Mouse (Mus musculus) left cerebral cortex, adult 2 months (tissue): ENCODE measurements at regions not wholly inside any gene's neighbourhood (a gene's known extent, or its start where the extent isn't known, plus 50 kb on each side); places are given as distances from the start of the nearest gene placed in this dataset.

Experiments used
- DNase-seq, 2 experiments: peaks; one replicate each; pipeline ENCODE4 v3.0.0; 2021 to 2022; ENCODE audit warnings: low spot score in 2 of 2, mixed read lengths in 1 of 2; ENCODE audit errors: extremely low spot score in 1 of 2
- H3K27ac ChIP-seq: fragments of 200-600 bp; 2 replicates; pipeline ENCODE4 v1.8.1; 2022
- H3K4me3 ChIP-seq: fragments of 200-600 bp; 2 replicates; pipeline ENCODE4 v1.8.1; 2022
- CTCF ChIP-seq: fragments of 200-600 bp; IDR thresholded peaks from 2 replicates; pipeline ENCODE4 v1.8.1; 2022; ENCODE audit warnings: antibody characterized with exemption, mild to moderate bottlenecking, moderate library complexity
- intact Hi-C: fragments of 180-260 bp; cut with DNase I; formaldehyde crosslinking; loops from one replicate; pipeline ENCODE4 v1.15.1; 2025

DNA sequence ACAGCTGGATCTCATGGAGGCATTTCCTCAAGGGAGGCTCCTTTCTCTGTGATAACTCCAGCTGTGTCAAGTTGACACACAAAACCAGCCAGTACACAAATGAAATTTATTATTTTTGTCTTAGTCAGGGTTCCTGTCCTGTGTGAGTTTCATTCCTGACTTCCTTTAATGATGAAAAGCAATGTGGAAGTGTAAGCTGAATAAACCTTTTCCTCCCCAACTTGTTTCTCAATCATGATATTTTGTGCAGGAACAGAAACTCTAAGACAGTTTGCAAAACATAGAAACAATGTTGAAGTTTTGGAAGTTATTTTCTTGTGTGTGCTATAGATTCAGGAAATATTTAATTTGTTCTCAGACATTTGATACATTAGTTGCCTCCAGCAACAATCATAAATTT lies 526.9 kb downstream of the 1700017N19Rik start:
- no peak overlapping the region for H3K27ac ChIP-seq
- intact Hi-C loops = no loop called here
- no peak for TF ChIP-seq CTCF
- H3K4me3 ChIP-seq = no peak overlapping the region
- DNase-seq = no peak

DNA sequence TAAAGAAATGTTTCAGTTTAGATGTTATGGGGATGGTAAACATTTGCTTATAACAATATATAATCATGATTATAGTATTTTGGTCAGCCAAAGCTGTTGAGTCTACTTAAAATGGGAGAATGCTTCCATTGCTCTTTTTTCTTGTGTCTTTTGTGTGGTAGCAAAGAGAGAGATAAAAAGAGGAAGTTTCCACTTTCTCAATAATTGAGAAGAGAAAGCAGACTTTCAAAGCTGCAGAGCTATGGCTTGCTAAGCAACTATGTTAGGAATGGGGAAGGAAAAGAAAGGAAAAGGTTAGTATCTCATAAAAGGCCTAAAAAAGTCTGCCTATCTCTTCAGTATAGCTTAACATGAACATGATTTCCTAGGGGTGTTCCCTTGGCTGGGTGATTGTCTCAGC lies 529.9 kb downstream of the 1700017N19Rik start:
- no peak for DNase-seq
- H3K4me3 ChIP-seq = no peak overlapping the region
- no peak overlapping the region for H3K27ac ChIP-seq
- intact Hi-C loops = no loop called here
- TF ChIP-seq CTCF = no peak

DNA sequence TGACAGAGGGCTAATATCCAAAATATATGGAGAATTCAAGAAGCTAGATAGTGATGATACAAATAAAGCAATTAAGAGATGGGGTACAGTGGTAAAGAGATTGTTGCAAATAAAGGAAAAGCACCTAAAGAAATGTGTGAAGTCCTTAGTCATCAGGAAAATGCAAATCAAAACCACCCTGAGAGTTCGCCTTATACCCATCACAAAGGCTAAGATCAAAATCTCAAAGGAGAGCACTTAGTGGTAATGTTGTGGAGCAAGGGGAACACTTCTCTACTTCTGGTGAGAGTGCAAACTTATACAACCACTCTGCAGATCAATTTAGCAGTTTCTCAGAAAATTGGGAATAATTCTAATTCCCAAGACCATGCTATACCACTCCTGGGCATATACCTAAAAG lies 514.2 kb upstream of the Mgat4c start:
- no peak for DNase-seq
- TF ChIP-seq CTCF = no peak
- no peak overlapping the region for H3K4me3 ChIP-seq
- intact Hi-C loops = no loop called here
- no peak overlapping the region for H3K27ac ChIP-seq

DNA sequence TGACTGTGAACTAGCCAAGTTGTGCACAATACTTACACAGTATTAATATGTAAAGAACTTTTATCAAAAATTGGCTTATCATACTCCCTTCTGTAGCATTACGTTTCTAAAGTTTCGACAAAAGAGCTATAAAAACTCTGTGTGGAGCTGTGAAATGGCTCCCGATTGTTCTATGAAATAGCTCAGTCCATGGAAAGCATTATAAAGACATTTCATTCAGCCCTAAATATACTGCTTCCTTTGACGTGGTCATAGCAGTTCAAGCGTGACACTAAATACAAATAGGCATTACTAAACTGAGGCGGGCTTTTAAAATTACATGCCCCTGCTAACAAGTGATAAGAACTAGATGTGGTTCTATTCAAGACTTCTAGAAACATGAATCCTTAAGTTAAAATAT lies 509.5 kb upstream of the Mgat4c start:
- TF ChIP-seq CTCF = no peak
- DNase-seq = no peak
- intact Hi-C loops = no loop called here
- no peak overlapping the region for H3K27ac ChIP-seq
- no peak overlapping the region for H3K4me3 ChIP-seq

DNA sequence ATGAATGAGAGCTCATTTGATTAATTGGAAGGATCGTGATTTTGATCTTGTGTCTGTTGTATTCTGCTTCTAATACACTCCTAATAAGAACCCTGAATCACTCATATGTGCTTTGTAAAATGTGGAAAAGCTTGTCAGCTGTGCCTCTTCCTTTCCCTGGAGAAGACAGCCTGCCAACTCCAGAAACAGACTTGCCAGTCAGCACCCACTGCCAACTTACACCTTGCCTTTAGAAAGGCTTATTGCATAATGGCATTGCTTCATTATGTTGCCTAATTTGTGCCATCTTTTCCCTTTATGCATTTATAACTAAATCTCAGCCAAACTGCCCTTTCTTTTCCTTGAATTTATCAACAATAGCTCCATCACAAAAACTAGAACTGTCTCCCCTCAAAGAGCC lies 492.1 kb upstream of the Mgat4c start:
- Histone ChIP-seq H3K27ac (no peak overlapping the region), H3K4me3 (no peak overlapping the region)
- no peak for TF ChIP-seq CTCF
- peak in 1 of 2 experiments; percentile 10 for DNase-seq
- intact Hi-C loops = no loop called here
